Comparison of ENCODE assay signal across 26 mouse cellular contexts in genomic region chr11:50473933-50474332, GRCm38 (mm10).
"Had no signal": no experiment of that assay in that cellular context is flagged by ENCODE, and none has a peak within 500 bp of the region (broad histone marks: within the 10 kb centered on the region; RNA-seq: fewer than 3 reads in every experiment).

No protein-coding gene starts in this region.

- H3K4me2 ChIP-seq: intestine, embryonic 15.5 days; kidney, embryonic 15.5 days; limb, embryonic 13.5 days; liver, embryonic 12.5 days; liver, embryonic 15.5 days; lung, embryonic 15.5 days; midbrain, embryonic 13.5 days; neural tube, embryonic 13.5 days had no signal

- H3K9me3 ChIP-seq: intestine, embryonic 15.5 days; limb, embryonic 10.5 days; lung, embryonic 15.5 days had no signal

- H3K36me3 ChIP-seq: intestine, embryonic 15.5 days; kidney, embryonic 15.5 days; limb, embryonic 10.5 days; limb, embryonic 13.5 days; liver, embryonic 12.5 days; liver, embryonic 15.5 days; lung, embryonic 15.5 days; midbrain, embryonic 13.5 days; neural tube, embryonic 13.5 days had no signal

- H3K9ac ChIP-seq: intestine, embryonic 15.5 days; kidney, embryonic 15.5 days; limb, embryonic 13.5 days; liver, embryonic 12.5 days; liver, embryonic 15.5 days; lung, embryonic 15.5 days; midbrain, embryonic 13.5 days; neural tube, embryonic 13.5 days had no signal

- ATAC-seq: intestine, embryonic 15.5 days; liver, embryonic 12.5 days; midbrain, embryonic 13.5 days; midbrain, embryonic 16.5 days had no signal

- H3K27ac ChIP-seq: intestine, embryonic 15.5 days; kidney, embryonic 15.5 days; limb, embryonic 10.5 days; limb, embryonic 13.5 days; liver, embryonic 12.5 days; liver, embryonic 15.5 days; lung, embryonic 15.5 days; midbrain, embryonic 13.5 days; neural tube, embryonic 13.5 days; stomach, postnatal 0 days had no signal

- H3K27me3 ChIP-seq: intestine, embryonic 15.5 days; kidney, embryonic 15.5 days; limb, embryonic 13.5 days; liver, embryonic 12.5 days; liver, embryonic 15.5 days; lung, embryonic 15.5 days; midbrain, embryonic 13.5 days; neural tube, embryonic 13.5 days had no signal

- DNase-seq: kidney, adult 11 months; kidney, adult 8-10 months; kidney, postnatal 10 days; kidney, postnatal 4 days; layer of hippocampus, adult 9-11 months; liver; lung, adult 18-20 months; lung, postnatal 10 days; lung, postnatal 36 days; right cerebral cortex, adult 18-20 months; right cerebral cortex, postnatal 14 days; thymus, adult 2 months; thymus, postnatal 14 days; thymus, postnatal 4 days had no signal

- H3K4me1 ChIP-seq: intestine, embryonic 15.5 days; kidney, embryonic 15.5 days; liver, embryonic 12.5 days; liver, embryonic 15.5 days; lung, embryonic 15.5 days had no signal

- H3K4me3 ChIP-seq: intestine, embryonic 15.5 days; kidney, embryonic 15.5 days; limb, embryonic 10.5 days; limb, embryonic 13.5 days; liver, embryonic 12.5 days; liver, embryonic 15.5 days; lung, embryonic 15.5 days; midbrain, embryonic 13.5 days; myocyte; neural tube, embryonic 13.5 days had no signal
